Mouse (Mus musculus) testis, adult 10 weeks (tissue): ENCODE data around the gene Nubp1. TPM values are rescaled to one million over a fixed set of nuclear protein-coding genes. Genes with fewer than 3 reads are reported as not detected.

Experiments
- polyA plus RNA-seq: library from polyadenylated mRNA; stranded (reverse); fragments of 350-450 nt; fragmentation: Illumina TruSeq; extraction: RNeasy Lipid Tissue Mini Kit (QIAGEN cat#74804); gene quantifications from one replicate; pipeline ENCODE4 v1.2.3, GENCODE M21; 2014; ENCODE audit warnings: low read depth, low replicate concordance

The Nubp1 gene
- polyA plus RNA-seq, result 1.8 TPM

DNA sequence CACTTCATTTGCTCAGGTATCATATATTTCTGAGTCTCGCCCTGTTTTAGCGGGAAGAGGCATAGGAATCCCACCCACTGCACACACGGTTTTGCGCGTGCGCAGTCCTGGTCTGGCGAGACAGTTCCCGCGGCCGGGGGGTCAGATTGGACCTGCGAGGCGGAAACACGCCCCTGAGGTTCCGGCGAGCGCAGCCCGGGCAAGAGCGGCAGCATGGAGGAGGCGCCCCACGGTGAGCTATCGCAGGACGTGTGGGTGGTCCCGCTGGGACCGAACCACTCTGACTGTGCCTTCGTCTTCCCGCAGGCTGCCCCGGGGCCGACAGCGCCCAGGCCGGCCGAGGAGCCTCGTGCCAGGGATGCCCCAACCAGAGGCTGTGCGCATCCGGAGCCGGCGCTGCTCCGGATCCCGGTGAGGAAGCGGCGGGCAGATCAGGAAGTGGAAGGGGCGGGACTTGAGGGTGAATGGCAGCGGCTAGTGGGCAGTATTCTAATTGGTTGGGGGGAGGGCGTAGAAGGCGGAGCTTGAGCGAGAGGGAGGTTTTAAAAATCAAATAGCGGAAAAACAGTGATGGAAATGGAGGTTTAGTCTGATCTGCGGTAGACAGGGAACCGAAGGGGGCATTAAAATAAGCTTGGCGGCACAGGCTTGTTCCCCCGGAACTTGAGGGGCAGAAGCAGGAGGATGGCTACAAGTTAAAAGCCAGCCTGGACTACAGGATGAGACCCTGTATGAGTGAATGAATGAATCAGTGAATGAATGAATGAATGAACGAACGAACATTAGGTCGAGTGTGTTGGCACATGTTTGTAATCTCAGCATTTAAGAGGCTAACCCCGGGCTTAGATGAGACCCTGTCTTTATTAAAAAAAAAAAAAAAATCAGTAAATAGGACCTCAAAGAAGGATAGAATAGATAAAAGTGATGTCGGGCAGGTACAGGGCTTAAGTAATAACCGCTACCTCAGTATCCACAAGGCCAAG is at the start of gene Nubp1:
TSS of gene Nubp1 (plus strand) at position 185 of the 983 bp plus-strand sequence.

DNA sequence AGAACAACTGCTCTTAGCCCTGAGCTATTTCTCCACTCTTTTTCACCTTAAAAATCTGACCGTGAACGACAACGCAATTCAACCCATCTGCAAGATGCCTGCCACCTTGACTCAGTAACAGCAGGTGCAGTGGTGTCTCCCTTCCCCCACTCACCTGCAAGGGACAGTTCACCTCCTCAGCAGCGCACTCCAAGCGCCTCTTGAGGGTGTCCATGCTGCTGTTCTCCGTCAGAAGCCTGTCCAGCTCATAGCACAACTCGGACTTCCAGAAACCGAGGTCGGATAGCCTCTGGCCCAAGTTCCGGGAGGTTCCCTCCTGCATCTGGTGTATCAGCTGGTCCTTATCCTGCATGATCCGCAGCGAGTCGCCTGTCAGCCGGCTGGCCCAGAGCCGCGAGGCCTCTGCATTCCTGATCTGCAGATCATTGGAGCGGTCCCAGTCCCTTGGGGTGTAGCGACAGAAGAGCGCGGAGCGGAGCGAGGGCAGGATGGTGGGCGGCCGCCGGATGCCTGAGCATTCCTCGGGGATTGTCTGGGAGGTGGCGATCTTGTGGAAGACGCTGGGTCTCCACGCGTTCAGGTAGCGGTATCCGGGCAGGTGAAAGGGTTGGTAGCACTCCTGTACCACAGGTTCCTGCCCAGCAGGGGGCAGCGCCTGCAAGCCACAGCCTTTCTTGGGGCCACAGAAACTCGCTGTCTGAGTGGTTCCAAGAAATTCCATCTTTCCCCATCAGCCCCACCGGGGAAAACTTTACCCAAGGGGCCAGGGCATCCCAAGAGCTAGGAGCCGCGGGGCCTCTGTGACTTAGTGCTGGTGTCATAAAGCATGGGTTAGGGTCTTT is 16.8 kb upstream of the Nubp1 start, which contains the start of gene Tekt5:
TSS of gene Tekt5 (minus strand) at position 792 of the 842 bp plus-strand sequence.

GRCm38 (mm10) chr16:10447264-10447594 is 35.5 kb downstream of the Nubp1 start, which contains the start of gene Tvp23a:
TSS of gene Tvp23a (minus strand) at chr16:10447362.

Other genes with a start within 250 kb of the Nubp1 start
- gene Rpl39l, start 241.7 kb upstream of the Nubp1 start, polyA plus RNA-seq, result 633 TPM
- 248 TPM for gene Atf7ip2, start 219.2 kb upstream of the Nubp1 start, polyA plus RNA-seq
- 1.3 TPM for gene Emp2, start 98.0 kb upstream of the Nubp1 start, polyA plus RNA-seq
- 61.2 TPM for gene Tekt5, start 16.5 kb upstream of the Nubp1 start, polyA plus RNA-seq
- not detected for gene Tvp23a, start 35.4 kb downstream of the Nubp1 start, polyA plus RNA-seq
- gene Ciita, start 68.1 kb downstream of the Nubp1 start, polyA plus RNA-seq, result 0.08 TPM
- gene Dexi, start 131.1 kb downstream of the Nubp1 start, polyA plus RNA-seq, result 2.1 TPM
- gene Clec16a, start 133.4 kb downstream of the Nubp1 start, polyA plus RNA-seq, result 14.7 TPM